Mouse (Mus musculus) hindbrain, embryonic 12.5 days (tissue): ENCODE data around the gene Cnppd1. TPM values are rescaled to one million over a fixed set of nuclear protein-coding genes. Genes with fewer than 3 reads are reported as not detected.

Source experiments
- ATAC-seq: fragments of 200-750 bp; cut with Nextera tagmentation; 2 replicates; pipeline ENCODE4 v1.8.0; 2017; ENCODE audit warnings: moderate TSS enrichment; ENCODE audit not compliant: low FRiP score
- H3K27ac ChIP-seq: fragments of 300-500 bp; sonication (generic); 2 replicates; pipeline ENCODE4 v1.5.1; 2016; ENCODE audit warnings: mild to moderate bottlenecking
- H3K27me3 ChIP-seq: fragments of 300-500 bp; sonication (generic); 2 replicates; pipeline ENCODE4 v1.6.1; 2016; ENCODE audit warnings: mild to moderate bottlenecking
- H3K36me3 ChIP-seq: fragments of 300-500 bp; sonication (generic); 2 replicates; pipeline ENCODE4 v1.6.1; 2016; ENCODE audit warnings: mild to moderate bottlenecking
- H3K4me1 ChIP-seq: fragments of 300-500 bp; sonication (generic); 2 replicates; pipeline ENCODE4 v1.6.1; 2016
- H3K4me2 ChIP-seq: fragments of 300-500 bp; sonication (generic); replicated peaks from 2 replicates; pipeline ENCODE4 v1.6.1; 2016; ENCODE audit warnings: mild to moderate bottlenecking
- H3K4me3 ChIP-seq: fragments of 300-500 bp; sonication (generic); 2 replicates; pipeline ENCODE4 v1.5.1; 2016; ENCODE audit warnings: mild to moderate bottlenecking
- H3K9ac ChIP-seq: fragments of 300-500 bp; sonication (generic); 2 replicates; pipeline ENCODE4 v1.6.1; 2016; ENCODE audit warnings: mild to moderate bottlenecking, moderate library complexity
- H3K9me3 ChIP-seq: fragments of 300-500 bp; sonication (generic); replicated peaks from 2 replicates; pipeline ENCODE4 v1.6.1; 2016; ENCODE audit warnings: mild to moderate bottlenecking
- WGBS: fragments of 180-500 bp; shearing (Covaris S2); methylation state at CpG from one replicate; pipeline ENCODE4 v1.1.7; 2016; 5-methylcytosine and 5-hydroxymethylcytosine counted together
- polyA plus RNA-seq: library from polyadenylated mRNA; unstranded; fragments of >200 nt; fragmentation: Nextera tagmentation; extraction: Ambion mirVana; gene quantifications from 2 replicates; pipeline ENCODE4 v1.2.1, GENCODE M21; 2016

The Cnppd1 gene
- polyA plus RNA-seq, 1 experiment from 2014 or later, result 66.4 TPM

DNA sequence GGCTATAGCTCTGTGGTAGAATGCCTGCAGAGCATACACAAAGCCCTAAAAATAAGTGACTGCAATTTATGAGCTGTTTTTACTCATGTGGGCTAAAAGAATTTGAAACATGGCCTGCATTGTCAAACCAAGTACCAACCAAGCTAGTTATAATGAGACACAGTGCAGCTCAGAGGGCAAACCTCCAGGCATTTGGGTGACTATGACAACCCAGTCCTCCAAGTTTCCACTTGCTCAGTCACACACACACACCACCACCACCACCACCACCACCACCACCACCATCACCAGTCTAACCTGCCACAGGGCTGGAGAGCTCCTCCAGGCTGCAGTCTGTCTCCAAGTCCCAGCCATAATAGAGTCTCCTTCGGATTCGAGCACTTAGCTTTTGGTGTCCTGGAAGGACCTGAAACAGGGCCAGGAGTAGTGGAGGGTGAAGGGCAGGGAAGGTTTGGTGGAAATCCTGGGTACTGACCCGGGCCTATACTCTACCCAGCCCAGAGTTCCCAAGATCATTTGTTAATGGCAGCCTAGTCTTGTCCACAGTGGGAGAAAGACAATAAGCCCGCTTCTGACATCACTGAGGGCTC is 1.8 kb downstream of the Cnppd1 start:
- Histone ChIP-seq H3K27ac (peak overlapping the region; percentile 99), H3K4me2 (peak overlapping the region; percentile 93), H3K27me3 (no peaks in the 10 kb centered on the region), H3K9ac (peak overlapping the region; percentile 96), H3K4me3 (peak overlapping the region; percentile 90), H3K9me3 (no peaks in the 10 kb centered on the region), H3K4me1 (peaks cover 36% of the 10 kb centered on the region), H3K36me3 (peaks cover 63% of the 10 kb centered on the region)
- WGBS, result 58% methylated on average over 4 of the region's 4 CpGs
- ATAC-seq, result no peak

DNA sequence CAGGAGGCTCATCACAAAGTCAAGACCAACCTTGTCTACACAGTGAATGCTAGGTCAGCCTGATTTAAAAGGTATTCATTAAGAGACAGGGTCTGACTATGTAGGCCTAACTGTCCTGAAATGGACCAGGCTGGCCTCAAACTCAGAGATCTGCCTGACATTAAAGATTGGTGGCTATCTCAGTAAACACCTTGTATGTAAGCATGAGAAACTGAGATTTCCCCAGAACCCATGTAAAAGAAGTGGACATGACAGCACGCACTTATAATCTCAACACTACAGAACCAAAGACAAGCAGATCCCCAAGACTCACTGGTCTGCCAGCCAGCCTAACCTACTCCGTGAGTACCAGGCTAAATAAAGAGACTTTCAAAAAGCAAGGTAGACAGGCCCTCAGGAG is 4.1 kb downstream of the Cnppd1 start:
- Histone ChIP-seq H3K4me2 (no peak overlapping the region), H3K9ac (no peak overlapping the region), H3K27ac (no peak overlapping the region), H3K4me1 (peaks cover 22% of the 10 kb centered on the region), H3K27me3 (0 out of 2 replicates have a peak, but pooled peaks cover 2% of the 10 kb centered on the region), H3K4me3 (no peak overlapping the region), H3K36me3 (peaks cover 50% of the 10 kb centered on the region), H3K9me3 (no peaks in the 10 kb centered on the region)
- ATAC-seq, result no peak
- 92% methylated on average over 2 of the region's 2 CpGs for WGBS

DNA sequence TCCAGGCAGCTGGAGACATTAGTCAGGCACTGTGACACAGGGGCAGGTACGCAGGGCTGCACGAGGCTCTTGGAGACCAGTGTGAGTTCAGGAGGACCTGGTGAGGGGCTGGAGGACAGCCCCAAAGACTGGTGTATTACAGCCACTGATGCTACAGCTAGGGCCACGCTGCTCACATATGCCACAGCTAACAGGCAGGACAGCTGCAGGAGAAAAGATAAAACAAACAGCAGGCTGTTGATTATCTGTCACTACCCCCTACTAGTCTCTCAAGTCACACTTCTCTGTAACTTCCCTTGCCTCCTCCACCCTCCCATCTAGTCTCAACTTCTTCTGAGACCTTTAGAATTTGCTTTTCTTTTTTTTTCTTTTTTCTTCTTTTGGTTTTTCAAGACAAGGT is 5.8 kb downstream of the Cnppd1 start:
- ATAC-seq, result no peak
- Histone ChIP-seq H3K27me3 (0 out of 2 replicates have a peak, but pooled peaks cover 5% of the 10 kb centered on the region), H3K4me1 (peaks cover 20% of the 10 kb centered on the region), H3K9ac (no peak overlapping the region), H3K36me3 (peaks cover 50% of the 10 kb centered on the region), H3K4me2 (no peak overlapping the region), H3K9me3 (no peaks in the 10 kb centered on the region), H3K27ac (no peak overlapping the region), H3K4me3 (no peak overlapping the region)
- WGBS, result 78% methylated on average over 3 of the region's 3 CpGs

- Histone ChIP-seq H3K4me1 (peaks cover 18% of the 10 kb centered on the region), H3K27me3 (0 out of 2 replicates have a peak, but pooled peaks cover 5% of the 10 kb centered on the region), H3K9me3 (no peaks in the 10 kb centered on the region), H3K4me2 (no peak overlapping the region), H3K4me3 (no peak overlapping the region), H3K9ac (no peak overlapping the region), H3K36me3 (peaks cover 50% of the 10 kb centered on the region), H3K27ac (no peak overlapping the region)
- WGBS, result 87% methylated on average over 6 of the region's 6 CpGs
- no peak for ATAC-seq
These were observed 6.2 kb downstream of the Cnppd1 start for GRCm38 (mm10) chr1:75136293-75136692.

DNA sequence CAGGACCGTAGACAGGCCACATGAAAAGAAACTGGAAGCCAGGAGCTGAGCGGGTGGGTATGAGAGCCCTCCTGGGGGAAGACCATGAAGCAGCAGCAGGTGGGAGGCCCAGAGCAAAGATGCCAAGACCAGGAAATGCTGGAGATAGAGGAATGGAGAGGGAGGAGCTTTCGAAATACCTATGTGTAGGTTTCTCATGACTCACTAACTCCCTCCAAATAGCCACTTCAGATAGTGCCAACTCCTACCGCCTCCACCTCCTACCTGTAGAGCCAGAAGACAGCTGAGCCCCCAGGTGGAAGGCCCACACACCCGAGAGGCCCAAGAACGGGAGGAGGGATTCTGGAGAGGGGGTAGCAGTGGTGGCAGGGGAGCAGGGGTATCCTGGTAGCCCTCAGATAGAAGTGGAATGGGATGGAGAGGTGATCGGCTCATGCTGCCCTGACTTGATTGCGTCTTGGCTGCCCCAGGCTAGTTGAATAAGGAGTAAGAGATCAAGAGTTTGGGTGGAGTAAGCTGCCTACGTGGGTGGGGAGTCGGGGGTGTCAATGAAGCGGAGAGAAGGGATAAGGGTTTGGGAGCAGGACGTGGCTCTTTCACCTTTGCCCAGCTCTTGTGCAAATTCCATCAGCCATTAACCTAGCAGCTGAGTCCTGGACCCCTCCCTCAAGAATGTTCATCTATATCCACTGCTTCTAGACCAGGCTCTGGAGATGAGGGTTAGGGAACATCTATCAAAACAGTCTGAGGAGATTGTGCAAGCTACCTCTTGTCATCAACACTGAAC is 8.9 kb downstream of the Cnppd1 start, which contains the start of gene Slc23a3:
Gene Slc23a3 (minus strand): TSS at position 470 of the 787 bp plus-strand sequence.
- WGBS, result 66% methylated on average over 12 of the region's 12 CpGs
- Histone ChIP-seq H3K9me3 (no peaks in the 10 kb centered on the region), H3K4me3 (no peak within 1 kb of the TSS), H3K9ac (0 out of 2 replicates have a peak within 1 kb of the TSS, but pooled peaks have one; percentile 13), H3K4me2 (no peak within 1 kb of the TSS), H3K27me3 (peaks cover 10% of the 10 kb centered on the region; the same call in 1 of the 2 replicates), H3K27ac (no peak within 1 kb of the TSS), H3K4me1 (no peaks in the 10 kb centered on the region), H3K36me3 (peaks cover 35% of the 10 kb centered on the region)
- ATAC-seq, result no peak

DNA sequence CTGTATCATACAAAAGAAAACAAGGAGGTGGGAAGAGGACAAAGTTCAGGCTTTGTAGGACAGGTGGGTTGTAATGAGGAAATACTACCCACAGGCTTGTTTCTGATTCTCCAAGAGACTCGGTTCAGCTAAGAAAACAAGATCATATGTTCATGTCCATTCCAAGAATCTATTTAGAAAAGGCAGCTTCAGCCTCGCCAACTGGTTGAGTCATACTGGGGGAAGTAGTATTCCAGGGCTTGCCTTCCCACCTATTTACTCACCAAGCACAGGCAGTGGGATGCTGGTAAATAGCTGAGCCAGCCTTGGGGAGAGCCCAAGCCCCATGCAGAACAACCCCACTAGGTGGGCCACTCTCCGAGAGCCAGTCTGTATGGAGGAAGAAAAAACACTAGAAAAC is 13.9 kb downstream of the Cnppd1 start:
- Histone ChIP-seq H3K9me3 (no peaks in the 10 kb centered on the region), H3K4me3 (no peak overlapping the region), H3K4me1 (peaks cover 9% of the 10 kb centered on the region), H3K4me2 (no peak overlapping the region), H3K27ac (no peak overlapping the region), H3K36me3 (no peaks in the 10 kb centered on the region), H3K9ac (no peak overlapping the region), H3K27me3 (peaks cover 10% of the 10 kb centered on the region; the same call in 1 of the 2 replicates)
- 86% methylated on average over 3 of the region's 3 CpGs for WGBS
- ATAC-seq, result no peak

- peak; percentile 17 for ATAC-seq
- peaks cover 9% of the 10 kb centered on the region for H3K4me1 ChIP-seq
- H3K4me2 ChIP-seq, result peak overlapping the region; percentile 53
- no peak overlapping the region for H3K9ac ChIP-seq
- peak overlapping the region; percentile 59 for H3K4me3 ChIP-seq
- H3K27ac ChIP-seq, result peak overlapping the region; percentile 95; the same call in 1 of the 2 replicates
- WGBS, result 37% methylated on average over 5 of the region's 5 CpGs
- H3K9me3 ChIP-seq, result no peaks in the 10 kb centered on the region
- no peaks in the 10 kb centered on the region for H3K36me3 ChIP-seq
- peaks cover 4% of the 10 kb centered on the region; the same call in 1 of the 2 replicates for H3K27me3 ChIP-seq
These were observed 17.1 kb downstream of the Cnppd1 start for GRCm38 (mm10) chr1:75125418-75125817.

GRCm38 (mm10) chr1:75124346-75125321 is 17.9 kb downstream of the Cnppd1 start, which contains the start of gene Nhej1:
Gene Nhej1, minus strand, starts transcription at chr1:75125200.
- peak within 1 kb of the TSS; percentile 59 for H3K4me3 ChIP-seq
- H3K4me1 ChIP-seq, result peaks cover 9% of the 10 kb centered on the region
- H3K27ac ChIP-seq, result peak within 1 kb of the TSS; percentile 95
- peak within 1 kb of the TSS; percentile 53 for H3K4me2 ChIP-seq
- no peaks in the 10 kb centered on the region for H3K36me3 ChIP-seq
- ATAC-seq, result peak; percentile 95
- under 1% methylated on average over 56 of the region's 56 CpGs for WGBS
- H3K9me3 ChIP-seq, result no peaks in the 10 kb centered on the region
- peaks cover 4% of the 10 kb centered on the region; the same call in 1 of the 2 replicates for H3K27me3 ChIP-seq
- peak within 1 kb of the TSS; percentile 58 for H3K9ac ChIP-seq

GRCm38 (mm10) chr1:75122211-75122610 is 20.3 kb downstream of the Cnppd1 start:
- H3K27me3 ChIP-seq, result no peaks in the 10 kb centered on the region
- H3K9me3 ChIP-seq, result no peaks in the 10 kb centered on the region
- no peak overlapping the region for H3K9ac ChIP-seq
- no peak overlapping the region for H3K4me2 ChIP-seq
- no peak for ATAC-seq
- 81% methylated on average over 3 of the region's 3 CpGs for WGBS
- peaks cover 9% of the 10 kb centered on the region for H3K4me1 ChIP-seq
- H3K36me3 ChIP-seq, result no peaks in the 10 kb centered on the region
- no peak overlapping the region for H3K27ac ChIP-seq
- H3K4me3 ChIP-seq, result no peak overlapping the region
